Mouse (Mus musculus) liver, embryonic 16.5 days (tissue): ENCODE measurements around the gene Uqcc2. TPM values are rescaled to one million over a fixed set of nuclear protein-coding genes. Genes with fewer than 3 reads are reported as not detected.

Experiments used
- ATAC-seq: fragments of 200-750 bp; cut with Nextera tagmentation; 2 replicates; pipeline ENCODE4 v1.8.0; 2017; ENCODE audit warnings: low read depth, mild to moderate bottlenecking, moderate number of reproducible peaks, moderate library complexity
- H3K27ac ChIP-seq: fragments of 300-500 bp; sonication (generic); 2 replicates; pipeline ENCODE4 v1.5.1; 2014; ENCODE audit warnings: mild to moderate bottlenecking, low read length
- H3K27me3 ChIP-seq: fragments of 300-500 bp; sonication (generic); 2 replicates; pipeline ENCODE4 v1.6.1; 2014; ENCODE audit warnings: low read depth, low read length, mixed read lengths; ENCODE audit not compliant: control insufficient read depth, insufficient read depth
- H3K36me3 ChIP-seq: fragments of 300-500 bp; sonication (generic); 2 replicates; pipeline ENCODE4 v1.6.1; 2014; ENCODE audit warnings: mild to moderate bottlenecking; ENCODE audit not compliant: control insufficient read depth, insufficient read depth
- H3K4me1 ChIP-seq: fragments of 300-500 bp; sonication (generic); 2 replicates; pipeline ENCODE4 v1.6.1; 2014; ENCODE audit warnings: low read depth, low read length, mixed read lengths; ENCODE audit not compliant: control insufficient read depth
- H3K4me2 ChIP-seq: fragments of 300-500 bp; sonication (generic); 2 replicates; pipeline ENCODE4 v1.6.1; 2014; ENCODE audit warnings: low read depth, low read length, mixed read lengths
- H3K4me3 ChIP-seq: fragments of 300-500 bp; sonication (generic); 2 replicates; pipeline ENCODE4 v1.5.1; 2014; ENCODE audit warnings: low read depth, mild to moderate bottlenecking, low read length
- H3K9ac ChIP-seq: fragments of 300-500 bp; sonication (generic); 2 replicates; pipeline ENCODE4 v1.6.1; 2014; ENCODE audit warnings: low read depth, low read length
- H3K9me3 ChIP-seq: fragments of 300-500 bp; sonication (generic); replicated peaks from 2 replicates; pipeline ENCODE4 v1.6.1; 2016; ENCODE audit warnings: low read length; ENCODE audit not compliant: control insufficient read depth
- WGBS: fragments of 180-500 bp; shearing (Covaris S2); extraction: QIAGEN DNeasy Blood & Tissue Kit; methylation state at CpG from one replicate; pipeline ENCODE4 v1.1.7; 2014; ENCODE audit not compliant: insufficient replicate concordance; 5-methylcytosine and 5-hydroxymethylcytosine counted together
- microRNA-seq: library from miRNA; unstranded; fragments of <30 nt; microRNA quantifications from one replicate; pipeline ENCODE4, GENCODE M21; 2016
- polyA plus RNA-seq: library from polyadenylated mRNA; unstranded; fragments of >200 nt; fragmentation: Nextera tagmentation; extraction: Ambion mirVana; gene quantifications from 2 replicates; pipeline ENCODE4 v1.2.1, GENCODE M21; 2015

Uqcc2 gene
- polyA plus RNA-seq, 1 experiment from 2014 or later = 130 TPM

DNA sequence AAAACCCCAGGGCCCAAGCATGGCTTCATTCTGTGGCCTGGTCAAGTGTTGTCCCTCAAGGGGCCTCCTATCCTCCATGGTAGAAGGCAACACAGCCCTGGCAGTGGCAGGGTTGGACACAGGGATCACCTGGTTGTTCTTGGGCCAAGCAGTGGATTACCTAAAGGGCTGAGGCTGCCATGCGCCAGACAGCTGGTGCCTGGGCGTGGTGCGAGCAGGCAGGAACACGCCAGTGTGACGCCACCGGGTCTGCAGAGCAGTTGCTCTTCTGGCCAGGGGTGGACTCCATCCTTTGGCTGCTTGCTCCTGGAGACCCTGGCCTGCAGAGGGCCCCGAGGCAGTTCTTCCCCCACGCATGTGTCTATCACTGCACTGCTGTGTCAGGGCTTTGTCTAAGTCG lies 59.9 kb downstream of the Uqcc2 start:
- Histone ChIP-seq H3K9ac (no peak overlapping the region), H3K4me1 (peaks cover 2% of the 10 kb centered on the region), H3K36me3 (no peaks in the 10 kb centered on the region; the same call in 1 of the 2 replicates), H3K9me3 (0 out of 2 replicates have a peak, but pooled peaks cover 2% of the 10 kb centered on the region), H3K4me3 (no peak overlapping the region), H3K27ac (no peak overlapping the region), H3K27me3 (no peaks in the 10 kb centered on the region), H3K4me2 (no peak overlapping the region)
- no peak for ATAC-seq
- 44% methylated on average over 9 of the region's 9 CpGs for WGBS

DNA sequence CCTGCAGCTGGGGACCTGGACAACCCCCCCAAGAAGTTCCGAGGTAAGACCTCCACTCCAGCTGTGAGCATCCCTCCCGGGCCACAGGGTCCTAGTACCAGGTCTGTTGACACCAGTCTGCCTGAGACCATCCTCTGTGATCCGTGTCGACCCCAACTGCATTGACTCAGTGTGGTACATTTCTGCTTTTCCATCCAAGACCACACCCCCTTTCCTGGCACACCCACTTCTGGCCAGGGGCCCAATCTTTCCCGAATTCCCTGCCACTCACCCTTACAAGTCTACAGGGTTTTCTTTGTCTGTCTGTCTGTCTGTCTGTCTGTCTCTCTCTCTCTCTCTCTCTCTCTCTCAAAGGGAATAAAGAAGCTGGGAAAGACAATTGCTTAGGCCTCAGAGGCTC lies 60.6 kb downstream of the Uqcc2 start:
- ATAC-seq = no peak
- H3K4me2 ChIP-seq = no peak overlapping the region
- peaks cover 2% of the 10 kb centered on the region for H3K4me1 ChIP-seq
- no peaks in the 10 kb centered on the region; the same call in 1 of the 2 replicates for H3K36me3 ChIP-seq
- H3K27ac ChIP-seq = no peak overlapping the region
- 0 out of 2 replicates have a peak, but pooled peaks cover 2% of the 10 kb centered on the region for H3K9me3 ChIP-seq
- whole genome bisulfite sequencing = 54% methylated on average over 5 of the region's 5 CpGs
- H3K4me3 ChIP-seq = no peak overlapping the region
- H3K27me3 ChIP-seq = no peaks in the 10 kb centered on the region
- no peak overlapping the region for H3K9ac ChIP-seq

Small RNA genes lying within 50 kb of the gene (microRNA-seq; reads per million reads assigned to microRNA genes)
- gene Mir7677 = not detected

Other genes with a start within 250 kb of the Uqcc2 start
- gene Kifc5b, start 216.8 kb downstream of the Uqcc2 start, polyA plus RNA-seq = 4.6 and 5.3 TPM in 2 replicates
- 2.1 and 2.6 TPM in 2 replicates for gene Phf1, start 200.9 kb downstream of the Uqcc2 start, polyA plus RNA-seq
- gene Cuta, start 194.3 kb downstream of the Uqcc2 start, polyA plus RNA-seq = 73.9 and 80.2 TPM in 2 replicates
- gene Syngap1, start 192.7 kb downstream of the Uqcc2 start, polyA plus RNA-seq = 0.21 and 0.33 TPM in 2 replicates
- gene Zbtb9, start 160.7 kb downstream of the Uqcc2 start, polyA plus RNA-seq = 5.0 and 5.5 TPM in 2 replicates
- gene Bak1, start 104.9 kb downstream of the Uqcc2 start, polyA plus RNA-seq = 2.3 and 2.6 TPM in 2 replicates
- 0.90 and 1.1 TPM in 2 replicates for gene Itpr3, start 76.6 kb downstream of the Uqcc2 start, polyA plus RNA-seq
- 0.28 TPM in 1 of 2 replicates, not detected in the other for gene Ip6k3, start 33.9 kb upstream of the Uqcc2 start, polyA plus RNA-seq
- 2.2 and 2.7 TPM in 2 replicates for gene Lemd2, start 70.6 kb upstream of the Uqcc2 start, polyA plus RNA-seq